Mouse (Mus musculus): ENCODE measurements at regions not wholly inside any gene's neighbourhood (a gene's known extent, or its start where the extent isn't known, plus 50 kb on each side); places are given as distances from the start of the nearest gene placed in this dataset.

DNA sequence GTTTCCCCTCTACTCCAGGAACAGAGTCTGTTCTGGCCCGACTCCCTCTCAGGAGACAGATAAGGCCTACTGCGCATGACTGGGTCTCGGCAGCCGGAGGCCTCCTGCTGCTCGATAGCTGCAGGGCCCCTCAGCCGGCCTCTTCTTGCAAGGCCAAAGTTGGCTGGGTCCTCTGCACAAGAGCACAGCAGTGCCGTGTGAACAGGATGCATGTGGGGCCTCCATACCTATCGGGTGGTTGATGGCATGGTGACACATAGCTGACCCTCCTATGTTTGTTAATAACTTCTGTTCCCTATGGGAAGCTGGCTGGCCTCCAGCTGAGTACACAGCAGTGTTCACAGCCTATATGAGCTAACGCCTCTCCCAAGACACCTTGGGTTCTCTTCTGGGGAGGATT lies 50.4 kb upstream of the Dlk1 start:
- TF ChIP-seq CTCF (IDR thresholded peaks at IDR 0.05; ENCODE audit: low read depth) = no peak
- no peak for TF ChIP-seq EP300 (IDR thresholded peaks at IDR 0.05; ENCODE audit: low read depth)

All from liver, postnatal 0 days (tissue).